ENCODE assay signal across 16 mouse cellular contexts in the genomic region with DNA sequence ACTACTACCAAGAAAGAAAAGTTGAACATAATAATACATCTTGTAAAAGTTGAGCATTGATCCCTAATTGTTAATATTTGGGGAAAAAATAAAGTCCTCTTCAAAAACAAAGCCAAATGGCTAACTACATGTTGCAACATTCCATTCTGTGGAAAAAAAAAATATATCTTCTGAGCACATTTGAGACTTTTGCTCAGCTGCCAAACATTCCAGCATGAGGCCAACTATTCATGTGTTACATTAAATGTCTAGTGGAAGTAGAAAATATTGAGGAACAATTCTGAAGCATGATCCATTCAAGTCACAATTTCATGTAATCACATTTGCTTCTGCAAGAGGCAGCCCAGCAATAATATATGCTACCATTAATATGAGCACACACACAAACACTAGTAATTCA. TPM values are rescaled to one million over a fixed set of nuclear protein-coding genes. Genes with fewer than 3 reads are reported as not detected.
DNase-seq lines count a peak whose midpoint lies in the region; ATAC-seq and TF ChIP-seq lines count a peak whose summit lies in the region.
"Had no signal": no experiment of that assay in that cellular context is flagged by ENCODE, and none has a peak within 500 bp of the region (broad histone marks: within the 10 kb centered on the region; RNA-seq: fewer than 3 reads in every experiment).

No protein-coding gene starts in this region.

- TF ChIP-seq POLR2A in limb, embryonic 14.5 days (IDR thresholded peaks at IDR 0.05; ENCODE audit: borderline replicate concordance, extremely low read depth, insufficient read depth, insufficient read length) = no peak

- DNase-seq in heart, postnatal 4 days = no peak
- DNase-seq in limb, embryonic 14.5 days (ENCODE audit: low spot score) = peak; percentile 36
- DNase-seq in limb, embryonic 10.5 days (ENCODE audit: low spot score) = no peak
- DNase-seq in Muller cell, postnatal 12 days (ENCODE audit: inconsistent ontology term) = peak; percentile 66
- DNase-seq in adipocyte (ENCODE audit: low spot score) = peak; percentile 74
- DNase-seq: adrenal gland, adult 2 months; cerebellum, adult 11 months; gastrocnemius, postnatal 36 days; liver; right cerebral cortex, postnatal 4 days; thymus, postnatal 25 days had no signal

- H3K9me3 ChIP-seq in heart, embryonic 12.5 days (replicated peaks) = no peaks in the 10 kb centered on the region
- H3K9me3 ChIP-seq in limb, embryonic 14.5 days (ENCODE audit: control insufficient read depth, low read length) = no peaks in the 10 kb centered on the region
- H3K9me3 ChIP-seq in limb, embryonic 10.5 days (replicated peaks) = no peaks in the 10 kb centered on the region
- H3K9me3 ChIP-seq: midbrain, embryonic 12.5 days had no signal

- no peak for ATAC-seq in heart, embryonic 12.5 days (ENCODE audit: insufficient number of reproducible peaks, low FRiP score)
- no peak for ATAC-seq in limb, embryonic 14.5 days (ENCODE audit: low FRiP score, low read depth)
- ATAC-seq in granulocyte monocyte progenitor cell, adult 5-6 weeks (replicated peaks; ENCODE audit: poor library complexity, severe bottlenecking) = no peak
- ATAC-seq: forebrain, embryonic 13.5 days; intestine, postnatal 0 days had no signal

- no peak overlapping the region for H3K4me3 ChIP-seq in heart, embryonic 12.5 days
- no peak overlapping the region for H3K4me3 ChIP-seq in limb, embryonic 14.5 days (replicated peaks; ENCODE audit: low read length)
- H3K4me3 ChIP-seq in limb, embryonic 10.5 days = no peak overlapping the region
- H3K4me3 ChIP-seq: forebrain, embryonic 13.5 days; midbrain, embryonic 12.5 days had no signal

- H3K4me2 ChIP-seq in heart, embryonic 12.5 days = peak overlapping the region; percentile 28; the same call in 1 of the 2 replicates
- no peak overlapping the region for H3K4me2 ChIP-seq in limb, embryonic 14.5 days (replicated peaks; ENCODE audit: low read depth, low read length, severe bottlenecking)
- H3K4me2 ChIP-seq: forebrain, embryonic 13.5 days; midbrain, embryonic 12.5 days had no signal

- H3K27me3 ChIP-seq in heart, embryonic 12.5 days (replicated peaks) = no peaks in the 10 kb centered on the region
- no peaks in the 10 kb centered on the region for H3K27me3 ChIP-seq in limb, embryonic 14.5 days (ENCODE audit: control insufficient read depth, insufficient read depth, low read length)
- H3K27me3 ChIP-seq in limb, embryonic 10.5 days (ENCODE audit: low read depth, poor library complexity, severe bottlenecking) = no peaks in the 10 kb centered on the region
- H3K27me3 ChIP-seq: forebrain, embryonic 13.5 days; midbrain, embryonic 12.5 days had no signal

- H3K4me1 ChIP-seq in heart, embryonic 12.5 days (replicated peaks) = peaks cover 39% of the 10 kb centered on the region
- H3K4me1 ChIP-seq in limb, embryonic 14.5 days (ENCODE audit: control insufficient read depth, insufficient read depth, low read length) = peaks cover 5% of the 10 kb centered on the region; the same call in 1 of the 2 replicates
- H3K4me1 ChIP-seq in limb, embryonic 10.5 days = no peaks in the 10 kb centered on the region
- H3K4me1 ChIP-seq: forebrain, embryonic 13.5 days; midbrain, embryonic 12.5 days had no signal

- peaks cover 19% of the 10 kb centered on the region for H3K36me3 ChIP-seq in heart, embryonic 12.5 days
- H3K36me3 ChIP-seq in limb, embryonic 14.5 days (ENCODE audit: control insufficient read depth, insufficient read depth, low read length) = no peaks in the 10 kb centered on the region
- no peaks in the 10 kb centered on the region for H3K36me3 ChIP-seq in limb, embryonic 10.5 days
- H3K36me3 ChIP-seq: midbrain, embryonic 12.5 days had no signal

- peak overlapping the region; percentile 95 for H3K27ac ChIP-seq in heart, embryonic 12.5 days (ENCODE audit: poor library complexity, severe bottlenecking)
- H3K27ac ChIP-seq in limb, embryonic 14.5 days (replicated peaks; ENCODE audit: low read depth, low read length) = no peak overlapping the region
- no peak overlapping the region for H3K27ac ChIP-seq in limb, embryonic 10.5 days
- H3K27ac ChIP-seq: forebrain, embryonic 13.5 days; midbrain, embryonic 12.5 days had no signal

- no peak overlapping the region for H3K9ac ChIP-seq in heart, embryonic 12.5 days
- H3K9ac ChIP-seq in limb, embryonic 14.5 days (ENCODE audit: low read depth, low read length, severe bottlenecking) = no peak overlapping the region
- H3K9ac ChIP-seq: forebrain, embryonic 13.5 days; midbrain, embryonic 12.5 days had no signal

RNA-seq across cellular contexts. Expression of a gene that starts 10.9 kb away (rescaled TPM):
- polyA plus RNA-seq in heart, embryonic 12.5 days (2016; fragmentation: Nextera tagmentation; extraction: Ambion mirVana) = 188 and 194 TPM in 2 replicates
- total RNA-seq in heart, postnatal 4 days (2021) = 100 to 1,000 TPM; 571 to 581 TPM
- polyA plus RNA-seq in limb, embryonic 14.5 days (2012; rRNA removed) = 92.0 and 101 TPM in 2 replicates
- polyA plus RNA-seq in limb, embryonic 14.5 days (2014; fragmentation: Nextera tagmentation; extraction: Ambion mirVana) = 117 and 120 TPM in 2 replicates
- 55.9 and 64.1 TPM in 2 replicates for polyA plus RNA-seq in limb, embryonic 10.5 days (2016; fragmentation: Nextera tagmentation; extraction: Ambion mirVana)
- 101 and 117 TPM in 2 replicates for total RNA-seq in granulocyte monocyte progenitor cell, adult 5-6 weeks (2014; fragmentation: Nextera tagmentation)
- 159 and 165 TPM in 2 replicates for total RNA-seq in granulocyte monocyte progenitor cell, adult 5-6 weeks (2017)

Comparison
In these comparisons a context has a peak if more than half of its experiments do, and no peak if none do; other contexts are left out.
1. DNase-seq: peak in limb, embryonic 14.5 days (single experiment), Muller cell, postnatal 12 days (single experiment) and adipocyte (single experiment); none in heart, postnatal 4 days (single experiment) and limb, embryonic 10.5 days (single experiment).